Mouse (Mus musculus) testis, adult 2 months (tissue): ENCODE measurements around the gene Stra6.

Experiments
- CTCF ChIP-seq: fragments of 200-500 bp; IDR thresholded peaks from 2 replicates; pipeline ENCODE4 v1.5.1; 2012; ENCODE audit warnings: low read depth, mild to moderate bottlenecking, inconsistent platforms, low read length, moderate library complexity; ENCODE audit not compliant: control insufficient read depth, insufficient read depth, insufficient replicate concordance
- POLR2A ChIP-seq: fragments of 200-500 bp; IDR thresholded peaks from 2 replicates; pipeline ENCODE4 v1.6.1; 2012; ENCODE audit warnings: low read depth, mild to moderate bottlenecking, inconsistent platforms, low read length, moderate library complexity; ENCODE audit not compliant: control insufficient read depth

- TF ChIP-seq CTCF: no peak
- no peak for TF ChIP-seq POLR2A
These were observed 89.5 kb downstream of the Stra6 start for GRCm38 (mm10) chr9:58153095-58153494.
